Mouse (Mus musculus): ENCODE measurements at regions not wholly inside any gene's neighbourhood (a gene's known extent, or its start where the extent isn't known, plus 50 kb on each side); places are given as distances from the start of the nearest gene placed in this dataset.

DNA sequence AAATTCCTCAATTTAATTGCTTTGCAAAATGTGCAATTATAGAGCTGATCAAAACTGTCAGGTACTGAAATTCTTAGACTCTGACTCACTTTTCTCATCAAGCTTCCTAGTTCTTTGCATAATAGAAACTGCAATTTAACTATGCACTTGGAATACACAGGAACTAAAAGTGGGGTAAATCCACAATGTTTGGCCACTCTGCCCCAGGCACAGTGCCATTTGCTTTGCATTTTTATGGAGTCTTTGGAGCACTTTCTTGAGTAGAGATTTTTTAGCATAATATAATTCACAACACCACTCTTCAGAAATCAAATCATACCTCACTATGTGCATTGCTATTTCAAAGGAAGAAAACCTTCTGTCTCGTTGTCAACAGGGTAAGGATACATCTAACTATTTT is 414.5 kb upstream of the A730009L09Rik start:
- no peak for TF ChIP-seq CTCF (conservative IDR thresholded peaks at IDR 0.05)
- no peak for DNase-seq (ENCODE audit: low spot score in 2 of 2)
- H3K4me3 ChIP-seq = no peak overlapping the region
- no peak overlapping the region for H3K27ac ChIP-seq

DNA sequence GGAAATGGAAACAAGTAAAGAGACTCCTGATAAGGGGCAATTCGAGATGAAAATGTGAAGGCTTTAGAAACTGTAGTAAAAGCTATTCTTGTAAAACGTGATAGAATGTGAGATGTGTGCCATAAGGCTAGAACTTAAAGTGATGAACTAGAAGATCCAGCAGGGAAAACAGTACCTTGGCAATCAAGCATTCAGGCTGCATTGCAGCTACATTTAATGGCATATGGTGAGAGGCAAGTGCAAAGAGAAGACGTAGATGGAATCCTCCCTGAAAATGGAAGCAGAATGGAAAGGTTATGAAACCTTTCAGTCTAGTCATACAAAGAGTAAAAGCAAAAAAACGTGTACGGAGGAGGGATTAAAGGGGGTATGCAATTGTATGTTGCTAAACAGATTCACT is 403.3 kb upstream of the A730009L09Rik start:
- Histone ChIP-seq H3K4me3 (no peak overlapping the region), H3K27ac (no peak overlapping the region)
- DNase-seq (ENCODE audit: low spot score in 2 of 2) = no peak
- TF ChIP-seq CTCF (conservative IDR thresholded peaks at IDR 0.05) = no peak

DNA sequence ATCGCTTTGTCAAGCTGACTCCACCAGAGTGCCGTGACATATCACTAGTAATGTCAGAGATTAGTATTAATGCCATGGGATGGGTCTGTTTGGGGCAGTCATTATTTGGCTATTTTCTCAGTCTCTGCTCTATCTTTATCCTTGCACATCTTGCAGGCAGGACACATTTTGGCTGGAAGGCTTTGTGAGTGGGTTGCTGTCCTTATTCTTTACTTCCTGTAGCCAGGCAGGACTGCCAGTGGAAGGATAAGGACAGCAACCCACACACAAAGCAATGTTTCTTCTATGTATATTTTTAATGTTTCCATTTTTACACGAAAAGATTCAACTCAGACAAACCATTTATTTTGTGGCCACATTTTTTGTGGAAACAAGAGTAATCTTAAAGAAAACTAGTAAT is 397.4 kb upstream of the A730009L09Rik start:
- no peak for TF ChIP-seq CTCF (conservative IDR thresholded peaks at IDR 0.05)
- H3K27ac ChIP-seq = no peak overlapping the region
- DNase-seq (ENCODE audit: low spot score in 2 of 2) = no peak

DNA sequence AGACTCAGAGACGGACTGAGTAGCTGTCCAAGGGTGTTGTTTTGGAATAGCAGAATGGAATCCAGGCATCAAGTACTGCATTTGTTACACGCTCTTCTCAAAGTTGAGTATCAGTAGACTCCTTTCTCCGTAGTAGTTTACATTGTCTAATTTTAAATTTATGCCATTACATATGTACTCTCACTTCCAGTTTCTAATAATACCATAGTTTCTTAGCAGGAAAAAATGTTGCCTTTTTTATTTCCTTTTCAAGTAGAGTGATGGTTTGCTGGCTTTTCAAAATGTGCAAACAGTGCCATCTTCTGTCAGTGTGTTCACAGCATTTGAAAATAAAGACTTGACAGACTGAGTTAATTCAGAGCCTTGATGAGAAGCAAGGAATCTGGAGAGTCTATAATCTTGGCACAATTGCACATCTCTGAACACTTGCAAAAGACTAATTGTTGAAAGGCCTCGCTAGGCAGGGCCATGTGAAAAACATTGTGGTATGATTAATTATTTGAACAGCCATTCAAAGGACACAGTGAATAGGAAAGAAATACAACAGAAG is 379.2 kb upstream of the A730009L09Rik start:
- peak; percentile 52 to 69 for DNase-seq (ENCODE audit: low spot score in 2 of 2)
- Histone ChIP-seq H3K4me3 (peak overlapping the region; percentile 1; the same call in 1 of the 2 replicates), H3K27ac (no peak overlapping the region; the same call in 1 of the 2 replicates)
- TF ChIP-seq CTCF (conservative IDR thresholded peaks at IDR 0.05) = peak; percentile 88

More for the DNA sequence above, 397.4 kb upstream of the A730009L09Rik start:
- no peak overlapping the region for H3K4me3 ChIP-seq

DNA sequence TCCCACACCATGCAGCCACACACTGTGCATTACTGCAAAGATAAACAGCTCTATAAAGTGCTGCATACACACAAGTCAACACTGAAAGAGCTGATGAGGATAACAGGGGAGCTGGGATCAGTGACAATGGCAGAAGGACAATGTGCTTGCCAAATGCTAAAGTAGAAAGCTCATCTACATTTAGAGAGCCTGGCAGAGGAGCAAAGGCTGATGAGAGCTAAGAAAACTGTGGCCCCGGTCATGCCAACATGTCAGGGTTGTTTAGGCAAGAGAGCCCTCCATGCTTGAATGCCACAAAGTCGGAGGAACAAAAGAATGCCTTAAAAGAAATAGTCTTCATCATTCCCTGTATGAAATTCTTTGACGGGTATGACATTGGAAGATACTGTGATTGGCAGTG is 363.0 kb upstream of the A730009L09Rik start:
- no peak for DNase-seq (ENCODE audit: low spot score in 2 of 2)
- Histone ChIP-seq H3K27ac (no peak overlapping the region), H3K4me3 (no peak overlapping the region)
- no peak for TF ChIP-seq CTCF (conservative IDR thresholded peaks at IDR 0.05)

DNA sequence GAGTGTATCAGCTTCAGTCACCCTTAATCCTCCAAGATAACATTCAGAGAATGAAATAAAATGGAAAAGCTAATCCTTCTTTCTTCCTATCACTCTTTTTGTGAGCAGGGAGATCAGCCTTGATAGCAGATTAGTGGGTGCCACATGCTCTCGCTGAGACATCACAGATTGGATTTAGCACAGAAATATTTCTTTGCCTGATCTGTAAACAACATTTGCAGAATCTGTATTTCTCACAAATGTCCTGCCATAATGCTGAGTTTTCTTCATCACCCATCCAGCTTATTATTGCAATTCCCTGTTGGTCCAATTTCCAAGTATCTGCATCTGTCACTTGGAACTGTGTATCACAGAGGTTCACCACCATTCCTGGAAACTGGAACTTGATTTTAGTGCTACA is 342.8 kb upstream of the A730009L09Rik start:
- H3K27ac ChIP-seq = no peak overlapping the region
- H3K4me3 ChIP-seq = no peak overlapping the region
- peak; percentile 9 to 15 for DNase-seq (ENCODE audit: low spot score in 2 of 2)
- no peak for TF ChIP-seq CTCF (conservative IDR thresholded peaks at IDR 0.05)
